Mouse (Mus musculus) layer of hippocampus, postnatal 10 days (tissue): ENCODE measurements around the gene Atp8b4. TPM values are rescaled to one million over a fixed set of nuclear protein-coding genes. Genes with fewer than 3 reads are reported as not detected.

ENCODE experiments used
- DNase-seq, 2 experiments: peaks; one replicate each; pipeline ENCODE4 v3.0.0; 2021; ENCODE audit warnings: low spot score in 2 of 2
- total RNA-seq, 2 experiments: library from RNA; stranded (reverse); gene quantifications; 2 replicates each; pipeline ENCODE4 v1.2.3; 2021

Atp8b4 gene
- total RNA-seq, 2 experiments from 2014 or later: 0.21 TPM; not detected in 1

DNA sequence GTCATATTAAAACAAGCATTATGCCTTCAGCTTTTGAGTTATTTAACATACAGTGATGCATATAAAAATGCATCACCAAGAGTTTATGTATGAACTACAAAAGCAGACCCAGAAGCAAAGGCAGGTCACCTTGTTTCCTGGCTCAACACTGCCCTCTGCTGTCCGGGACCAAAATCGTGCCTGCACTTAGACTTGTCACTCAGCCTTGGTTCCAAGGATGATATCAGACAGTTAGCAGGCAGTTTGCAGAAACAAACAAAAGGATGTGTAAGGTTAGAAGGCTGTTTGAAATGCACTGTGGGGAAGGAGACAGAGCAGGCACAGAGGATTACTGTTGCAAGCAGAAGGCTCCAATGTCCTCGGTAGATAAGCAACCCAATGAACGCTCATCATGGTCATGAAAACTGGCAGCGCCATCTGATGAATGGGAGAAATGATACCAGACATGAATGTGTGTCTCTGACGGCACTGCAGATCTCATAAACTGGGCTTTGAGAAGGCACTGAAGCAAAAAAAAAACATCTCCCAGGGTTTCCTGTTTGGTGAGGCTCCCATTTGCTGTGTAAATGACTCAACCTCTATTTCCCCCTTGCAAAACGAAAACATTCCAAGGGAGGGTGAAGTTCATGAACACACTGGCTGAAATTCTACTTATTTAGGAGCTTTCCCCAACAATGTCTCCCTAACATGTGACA is 137.3 kb downstream of the Atp8b4 start:
- peak; percentile 83 to 86 for DNase-seq

DNA sequence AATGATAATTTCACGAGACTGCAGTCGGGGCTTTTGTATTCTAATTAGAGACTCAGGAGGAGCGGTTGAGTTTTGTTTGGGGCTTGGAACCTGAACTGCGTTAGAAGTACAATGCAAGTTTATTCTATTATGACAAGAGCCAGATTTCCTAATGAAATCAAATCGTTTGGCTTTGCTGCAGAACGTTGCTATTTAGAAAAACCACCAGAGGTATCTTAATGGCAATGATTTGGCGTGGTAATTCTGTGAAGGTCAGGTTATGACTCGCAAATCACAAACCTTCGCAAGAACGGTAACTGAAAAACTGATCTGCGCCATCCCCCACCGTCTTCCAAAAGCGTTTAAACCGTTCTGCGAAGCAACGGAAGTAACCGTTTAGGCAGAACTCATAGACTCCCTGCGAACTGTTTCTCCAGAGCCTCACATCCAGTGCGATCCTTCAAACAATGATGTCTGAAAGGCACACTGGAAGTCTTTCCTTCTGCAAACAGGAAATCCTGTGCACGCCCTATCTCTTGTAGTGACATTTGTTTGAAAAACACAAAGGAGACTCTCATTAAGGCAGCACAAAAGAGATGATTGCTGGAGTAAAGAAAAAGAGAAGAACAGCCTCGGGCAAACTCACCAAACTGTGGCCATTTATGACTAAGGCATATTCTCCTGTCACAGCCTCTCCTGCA is 139.2 kb downstream of the Atp8b4 start:
- no peak for DNase-seq

DNA sequence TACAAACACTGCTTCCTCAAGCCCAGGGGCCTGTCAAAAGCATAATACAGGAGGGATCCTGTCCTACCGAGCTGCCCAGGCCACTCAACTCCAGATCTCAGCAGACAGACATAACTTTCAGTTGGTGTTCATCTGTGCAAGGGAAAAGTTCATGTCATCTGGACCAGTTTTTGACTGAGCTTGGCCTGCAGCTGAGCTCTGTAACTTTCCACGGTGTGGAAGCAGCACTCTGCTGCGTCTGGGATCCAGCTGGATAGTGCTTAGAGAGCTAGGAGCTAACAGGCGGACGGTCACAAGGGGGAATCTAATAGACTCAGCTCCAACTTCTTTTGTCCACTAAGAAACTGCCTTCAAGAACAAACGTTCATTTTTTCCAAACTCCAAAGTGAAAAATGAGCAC is 139.8 kb downstream of the Atp8b4 start:
- DNase-seq: no peak

DNA sequence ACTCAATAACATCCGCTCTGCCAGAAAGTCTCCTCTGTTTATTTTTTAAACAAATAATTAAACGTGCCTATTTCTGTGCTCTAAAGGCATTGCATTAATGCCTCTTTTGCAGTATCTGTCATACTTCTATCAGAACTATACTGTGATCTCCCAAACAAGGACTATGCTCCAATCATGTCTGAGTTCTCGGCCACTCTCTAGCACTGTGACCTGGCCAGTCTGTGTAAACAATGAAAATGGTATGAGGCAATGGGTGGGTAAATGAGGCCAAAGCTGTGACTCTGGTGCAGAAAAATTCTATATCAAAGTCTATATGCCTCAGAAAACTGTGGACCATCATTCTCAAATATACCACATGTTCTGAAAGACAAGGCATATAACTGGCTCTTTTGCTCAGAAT is 140.5 kb downstream of the Atp8b4 start:
- no peak for DNase-seq

DNA sequence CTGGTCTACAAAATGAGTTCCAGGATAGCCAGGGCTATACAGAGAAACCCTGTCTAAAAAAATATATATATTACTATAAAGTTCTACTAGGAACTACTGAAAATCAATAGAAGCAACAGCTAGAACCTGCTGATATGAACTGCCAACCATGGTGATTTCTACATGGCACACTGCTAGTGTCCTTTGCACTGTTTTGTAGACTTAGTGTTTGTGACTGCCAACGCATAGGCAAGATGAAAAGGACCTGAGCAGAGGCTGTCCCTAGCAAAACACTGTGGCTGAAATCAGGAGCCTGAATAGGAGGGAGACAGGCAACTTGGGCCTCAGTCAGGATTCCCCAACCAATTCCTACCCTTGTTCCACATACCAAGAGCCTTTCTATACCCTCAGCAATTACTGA is 141.2 kb downstream of the Atp8b4 start:
- DNase-seq: no peak

DNA sequence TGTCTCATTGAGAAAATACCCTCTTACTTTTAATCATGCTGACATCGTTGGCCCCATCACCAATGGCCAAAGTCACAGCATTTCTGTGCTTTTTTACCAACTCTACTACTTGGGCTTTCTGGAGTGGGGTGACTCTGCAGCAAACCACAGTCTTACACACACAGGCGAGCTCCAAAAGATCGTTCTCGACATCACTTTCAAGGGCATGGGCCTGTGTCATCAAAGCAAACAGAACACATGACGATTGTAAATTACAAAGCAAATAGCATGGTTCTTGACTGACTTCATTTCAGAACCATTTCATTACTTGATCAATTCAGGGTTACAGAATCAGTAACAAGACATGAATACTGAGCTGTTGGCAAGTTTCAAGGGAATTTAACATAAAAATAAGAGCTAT is 141.7 kb downstream of the Atp8b4 start:
- no peak for DNase-seq

- no peak for DNase-seq
These were observed 145.2 kb downstream of the Atp8b4 start for GRCm38 (mm10) chr2:126355259-126355658.

GRCm38 (mm10) chr2:126351811-126352210 is 148.7 kb downstream of the Atp8b4 start:
- no peak for DNase-seq

DNA sequence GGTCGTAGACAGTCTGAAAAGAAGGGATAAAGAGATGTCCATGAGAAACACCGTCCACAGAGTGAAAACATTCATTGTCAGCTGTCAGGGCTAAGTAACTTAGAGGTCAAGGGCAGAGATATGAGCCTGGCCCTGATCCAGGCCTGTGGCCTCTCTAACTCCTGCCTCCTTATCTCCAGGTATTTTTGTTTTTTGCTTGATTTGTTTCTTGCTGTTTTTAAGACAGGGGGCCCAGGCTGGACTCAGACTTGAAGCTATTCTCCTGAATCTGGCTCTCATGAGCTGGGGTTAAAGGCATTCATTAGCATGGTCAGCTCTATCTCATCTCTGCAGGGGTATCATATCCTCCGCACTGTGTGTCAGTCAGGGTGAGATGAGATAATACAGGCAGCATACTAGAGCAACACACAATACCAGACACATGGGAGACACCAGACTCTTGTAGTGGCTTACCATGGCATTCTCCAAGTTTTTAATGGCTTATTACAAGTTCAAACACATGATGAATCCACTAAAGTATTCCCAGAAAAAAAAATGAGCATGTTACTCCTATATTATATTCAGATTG is 157.4 kb downstream of the Atp8b4 start:
- no peak for DNase-seq

DNA sequence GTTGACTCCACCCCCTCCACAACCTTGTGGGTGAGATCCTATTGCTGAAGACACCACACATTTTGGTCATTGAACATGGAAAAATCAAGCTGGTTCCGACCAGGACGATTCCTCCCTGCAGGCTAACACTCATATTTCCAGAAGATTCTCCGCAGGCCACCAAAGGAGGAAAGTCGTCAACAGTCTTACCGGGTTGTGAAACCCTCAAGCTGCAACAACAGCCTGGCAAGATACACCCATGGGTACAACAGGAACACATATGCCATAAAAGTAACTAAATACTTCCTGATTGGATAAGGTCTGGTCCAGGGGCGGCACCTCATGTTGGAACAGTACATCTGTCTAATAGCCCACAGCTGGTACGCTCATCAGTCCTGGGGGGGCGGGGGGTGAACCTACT is 159.0 kb downstream of the Atp8b4 start:
- no peak for DNase-seq

GRCm38 (mm10) chr2:126340201-126340600 is 160.3 kb downstream of the Atp8b4 start:
- DNase-seq: no peak

DNA sequence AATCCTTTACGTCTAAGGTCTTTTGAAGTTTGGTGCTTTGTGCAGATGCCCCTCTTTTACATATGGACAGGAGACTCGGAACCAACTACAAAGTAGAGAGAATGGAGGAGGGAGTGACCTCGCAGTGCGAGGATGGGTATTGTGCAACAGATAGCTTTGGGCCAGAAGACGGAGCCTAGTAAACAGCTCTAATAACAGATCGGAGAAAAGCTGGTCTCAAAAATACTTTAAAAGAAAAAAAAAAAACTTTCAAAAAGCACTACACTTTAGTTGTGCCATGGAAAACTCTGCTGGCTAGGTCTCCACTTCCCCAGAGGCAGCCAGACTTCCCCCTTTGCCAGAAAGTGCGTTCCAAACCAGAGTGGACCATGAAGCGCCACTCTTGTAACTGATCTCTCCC is 161.0 kb downstream of the Atp8b4 start:
- no peak for DNase-seq

GRCm38 (mm10) chr2:126337143-126337542 is 163.3 kb downstream of the Atp8b4 start:
- no peak for DNase-seq

GRCm38 (mm10) chr2:126331794-126332193 is 168.7 kb downstream of the Atp8b4 start:
- DNase-seq: no peak

- DNase-seq: no peak
These were observed 177.3 kb downstream of the Atp8b4 start for GRCm38 (mm10) chr2:126323206-126323605.

- no peak for DNase-seq
These were observed 177.8 kb downstream of the Atp8b4 start for GRCm38 (mm10) chr2:126322631-126323031.

GRCm38 (mm10) chr2:126318071-126318470 is 182.4 kb downstream of the Atp8b4 start:
- no peak for DNase-seq

DNA sequence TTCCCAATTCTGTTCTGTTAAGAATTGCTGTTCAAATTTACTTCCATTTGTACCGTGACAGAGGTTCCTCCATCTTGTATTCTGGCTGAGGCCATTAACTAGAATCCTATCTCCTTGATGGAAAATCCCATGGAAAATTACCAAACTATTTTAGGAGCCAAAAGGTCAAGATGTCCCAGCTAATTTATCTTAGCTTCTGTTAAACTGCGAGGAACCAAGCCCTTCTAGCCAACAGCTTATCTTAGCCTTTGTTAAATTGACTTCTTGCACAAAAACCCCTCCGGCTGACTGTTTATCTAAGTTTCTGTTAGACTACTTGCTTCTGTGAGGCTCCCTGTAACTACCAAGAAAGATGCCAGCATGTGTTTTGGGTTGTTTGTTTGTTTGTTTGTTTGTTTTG is 183.5 kb downstream of the Atp8b4 start:
- no peak for DNase-seq

DNA sequence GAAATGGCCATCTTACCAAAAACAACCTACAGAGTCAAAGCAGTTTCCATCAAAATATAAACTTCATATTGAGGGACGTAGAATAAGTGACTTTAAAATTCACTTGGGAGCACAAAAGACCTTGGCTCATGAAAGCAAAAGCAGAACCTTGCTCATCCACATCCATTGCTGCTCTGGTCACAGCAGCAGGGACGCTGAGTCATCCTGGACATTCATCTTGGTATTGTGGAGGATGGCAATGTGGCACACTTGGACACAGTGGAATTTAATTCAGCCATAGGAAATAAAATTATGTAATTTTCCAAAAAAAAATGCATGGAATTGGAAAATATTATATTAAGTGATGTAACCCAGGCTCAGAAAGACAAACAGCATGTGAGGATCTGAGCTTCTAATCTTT is 184.1 kb downstream of the Atp8b4 start:
- DNase-seq: no peak

GRCm38 (mm10) chr2:126311056-126311455 is 189.4 kb downstream of the Atp8b4 start:
- DNase-seq: no peak

- DNase-seq: no peak
These were observed 190.5 kb downstream of the Atp8b4 start for GRCm38 (mm10) chr2:126309994-126310393.

DNA sequence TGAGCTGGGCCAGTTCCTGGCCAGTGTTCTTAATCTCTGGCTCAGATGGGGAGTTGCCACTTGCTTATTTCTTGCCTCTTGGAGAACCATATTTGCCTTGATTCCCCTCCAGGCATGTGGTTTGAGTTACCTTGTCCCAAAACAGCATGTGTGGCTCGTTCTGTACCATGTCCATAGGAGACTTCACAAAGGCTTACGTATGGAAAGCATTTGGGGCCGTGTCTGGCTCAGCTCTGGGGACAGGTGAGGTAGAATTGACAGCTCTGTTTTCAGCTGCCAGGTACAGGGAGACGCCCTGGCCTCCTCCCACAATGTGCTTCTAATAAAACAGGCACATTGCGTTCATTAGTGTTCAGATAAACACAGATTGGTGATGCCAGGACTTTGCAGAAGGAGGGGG is 195.9 kb downstream of the Atp8b4 start:
- DNase-seq: no peak

DNA sequence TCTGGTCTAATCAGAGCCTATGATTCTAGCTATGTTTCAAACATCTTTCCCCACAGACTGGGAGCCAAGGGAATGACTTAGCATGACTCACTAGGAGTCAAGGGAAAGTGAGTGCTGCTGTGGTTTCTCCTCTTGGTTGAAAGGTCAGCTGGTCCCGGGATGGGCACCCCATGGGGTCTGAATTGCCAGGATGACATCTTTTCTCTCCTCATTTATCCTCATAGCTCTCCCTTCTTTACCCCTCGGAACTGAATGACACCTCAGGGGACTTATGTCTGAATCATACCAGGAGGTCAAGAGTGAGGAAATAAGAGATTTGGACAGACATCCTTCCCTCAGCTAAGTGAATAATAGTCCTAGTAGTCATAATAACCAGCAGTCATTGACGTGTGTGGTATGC is 197.2 kb downstream of the Atp8b4 start:
- no peak for DNase-seq
